In the genomic region with DNA sequence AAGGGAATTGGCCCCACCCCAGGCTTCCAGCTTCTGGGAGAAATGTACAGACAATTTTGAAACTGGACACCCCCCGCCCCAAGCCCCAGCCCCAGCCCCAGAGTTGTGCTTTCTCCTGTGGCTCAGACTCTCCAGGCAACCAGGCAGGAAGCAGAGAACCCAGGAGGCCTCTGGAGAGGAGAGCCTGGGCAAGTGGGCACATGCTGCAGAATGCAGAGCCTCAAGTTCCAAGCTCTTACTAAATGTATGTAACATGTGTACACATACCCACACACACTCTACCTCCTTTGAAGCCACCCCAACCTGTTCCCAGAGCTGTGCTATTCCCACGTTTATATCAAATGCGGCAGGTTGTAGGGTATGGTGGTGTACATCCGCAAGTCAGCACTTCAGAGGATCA, we compare ENCODE assay signal across 15 mouse cellular contexts. TPM values are rescaled to one million over a fixed set of nuclear protein-coding genes. Genes with fewer than 3 reads are reported as not detected.
DNase-seq lines count a peak whose midpoint lies in the region; ATAC-seq and TF ChIP-seq lines count a peak whose summit lies in the region.
"Had no signal": no experiment of that assay in that cellular context is flagged by ENCODE, and none has a peak within 500 bp of the region (broad histone marks: within the 10 kb centered on the region; RNA-seq: fewer than 3 reads in every experiment).

No protein-coding gene starts in this region.

- no peaks in the 10 kb centered on the region for H3K9me3 ChIP-seq in forebrain, embryonic 10.5 days
- no peaks in the 10 kb centered on the region for H3K9me3 ChIP-seq in forebrain, embryonic 14.5 days (replicated peaks; ENCODE audit: control insufficient read depth, low read length)
- H3K9me3 ChIP-seq in lung, embryonic 14.5 days (ENCODE audit: low read depth, low read length): no peaks in the 10 kb centered on the region
- H3K9me3 ChIP-seq: neural tube, embryonic 12.5 days had no signal

- 87% methylated on average over 4 of the region's 4 CpGs for WGBS in forebrain, embryonic 10.5 days
- WGBS in forebrain, embryonic 14.5 days: 87% methylated on average over 4 of the region's 4 CpGs
- WGBS in lung, embryonic 14.5 days: 50% methylated on average over 4 of the region's 4 CpGs
- 63% methylated on average over 4 of the region's 4 CpGs for WGBS in lung, adult 2 months

- peaks cover 31% of the 10 kb centered on the region for H3K4me1 ChIP-seq in forebrain, embryonic 10.5 days
- H3K4me1 ChIP-seq in forebrain, embryonic 14.5 days (ENCODE audit: control insufficient read depth, insufficient read depth, low read length): peaks cover 3% of the 10 kb centered on the region
- H3K4me1 ChIP-seq in lung, embryonic 14.5 days (ENCODE audit: insufficient read depth): peaks cover 12% of the 10 kb centered on the region
- peaks cover 3% of the 10 kb centered on the region; the same call in 1 of the 2 replicates for H3K4me1 ChIP-seq in lung, adult 2 months (ENCODE audit: control insufficient read depth, insufficient read depth, low read length)

- H3K27ac ChIP-seq in forebrain, embryonic 10.5 days: 0 out of 2 replicates have a peak overlapping the region, but pooled peaks have one; percentile 53
- H3K27ac ChIP-seq in forebrain, embryonic 14.5 days (ENCODE audit: low read depth, low read length): no peak overlapping the region
- H3K27ac ChIP-seq in lung, embryonic 14.5 days (ENCODE audit: low read depth): peak overlapping the region; percentile 86
- H3K27ac ChIP-seq: neural tube, embryonic 12.5 days had no signal

- no peak for TF ChIP-seq CTCF in lung, embryonic 14.5 days (IDR thresholded peaks at IDR 0.05; ENCODE audit: low read depth)
- no peak for TF ChIP-seq CTCF in lung, adult 2 months (IDR thresholded peaks at IDR 0.05; ENCODE audit: insufficient read depth, low read length)

- no peaks in the 10 kb centered on the region for H3K36me3 ChIP-seq in forebrain, embryonic 10.5 days (replicated peaks)
- H3K36me3 ChIP-seq in forebrain, embryonic 14.5 days (ENCODE audit: control insufficient read depth, insufficient read depth, low read length): no peaks in the 10 kb centered on the region
- H3K36me3 ChIP-seq in lung, embryonic 14.5 days (ENCODE audit: insufficient read depth): no peaks in the 10 kb centered on the region
- no peaks in the 10 kb centered on the region for H3K36me3 ChIP-seq in myocyte (ENCODE audit: control insufficient read depth, insufficient read depth)
- H3K36me3 ChIP-seq: neural tube, embryonic 12.5 days had no signal

- H3K9ac ChIP-seq in forebrain, embryonic 14.5 days (ENCODE audit: low read length): no peak overlapping the region
- no peak overlapping the region for H3K9ac ChIP-seq in lung, embryonic 14.5 days
- H3K9ac ChIP-seq: neural tube, embryonic 12.5 days had no signal

- H3K27me3 ChIP-seq in forebrain, embryonic 10.5 days (ENCODE audit: poor library complexity, severe bottlenecking): no peaks in the 10 kb centered on the region
- no peaks in the 10 kb centered on the region for H3K27me3 ChIP-seq in forebrain, embryonic 14.5 days (replicated peaks; ENCODE audit: control insufficient read depth, insufficient read depth, low read length)
- H3K27me3 ChIP-seq in lung, embryonic 14.5 days (ENCODE audit: insufficient read depth, low read length): no peaks in the 10 kb centered on the region
- H3K27me3 ChIP-seq in myocyte (ENCODE audit: control insufficient read depth, insufficient read depth, insufficient read length): no peaks in the 10 kb centered on the region
- H3K27me3 ChIP-seq: neural tube, embryonic 12.5 days had no signal

- no peaks in the 10 kb centered on the region for H3K79me2 ChIP-seq in myocyte (ENCODE audit: control insufficient read depth, insufficient read depth)

- no peak overlapping the region for H3K4me3 ChIP-seq in forebrain, embryonic 10.5 days
- H3K4me3 ChIP-seq in forebrain, embryonic 14.5 days (ENCODE audit: low read depth, low read length): no peak overlapping the region
- H3K4me3 ChIP-seq in lung, embryonic 14.5 days (ENCODE audit: low read depth, low read length): no peak overlapping the region
- H3K4me3 ChIP-seq in lung, adult 2 months (replicated peaks; ENCODE audit: extremely low read depth, low read depth, low read length): no peak overlapping the region
- H3K4me3 ChIP-seq in myocyte: no peak overlapping the region
- H3K4me3 ChIP-seq: neural tube, embryonic 12.5 days had no signal

- H3ac ChIP-seq in myocyte (ENCODE audit: control insufficient read depth, insufficient read length): no peak overlapping the region

- no peak for ATAC-seq in forebrain, embryonic 14.5 days
- peak; percentile 47 for ATAC-seq in lung, embryonic 14.5 days (ENCODE audit: insufficient read depth)
- ATAC-seq: activated CD4-positive, CD25-positive, alpha-beta regulatory T cell, adult 4 months had no signal

- no peak for DNase-seq in forebrain, embryonic 10.5 days (ENCODE audit: extremely low spot score, low spot score)
- no peak for DNase-seq in forebrain, embryonic 14.5 days (ENCODE audit: low spot score)
- DNase-seq in lung, embryonic 14.5 days: peak; percentile 41
- no peak for DNase-seq in lung, adult 2 months
- peak; percentile 29 for DNase-seq in forelimb bud, embryonic 11.5 days (ENCODE audit: low read depth, low spot score)
- no peak for DNase-seq in ovary, postnatal 10 days (ENCODE audit: low spot score)
- no peak for DNase-seq in Muller cell, postnatal 12 days (ENCODE audit: inconsistent ontology term)
- DNase-seq: embryo, embryonic 11 days; heart, postnatal 10 days; liver; right cerebral cortex, postnatal 25 days; thymus, adult 18-20 months had no signal

- H3K4me2 ChIP-seq in forebrain, embryonic 14.5 days (ENCODE audit: low read length): no peak overlapping the region
- no peak overlapping the region for H3K4me2 ChIP-seq in lung, embryonic 14.5 days
- H3K4me2 ChIP-seq in myocyte (ENCODE audit: low read depth): peak overlapping the region; percentile 63
- H3K4me2 ChIP-seq: neural tube, embryonic 12.5 days had no signal

- no peak for TF ChIP-seq POLR2A in lung, adult 2 months (IDR thresholded peaks at IDR 0.05; ENCODE audit: borderline replicate concordance, extremely low read depth, low read depth, low read length)
- no peak for TF ChIP-seq POLR2A in myocyte (IDR thresholded peaks at IDR 0.05; ENCODE audit: insufficient read length, low read depth)

TF ChIP-seq in myocyte, 11 proteins besides CTCF, POLR2A, EP300 and RAD21:
- no peak for TF ChIP-seq MYOD1 (IDR thresholded peaks at IDR 0.05; ENCODE audit: control insufficient read depth in 1 of 3, insufficient read length in 2 of 3, low read depth in 2 of 3)
- TF ChIP-seq TCF12 (IDR thresholded peaks at IDR 0.05; ENCODE audit: insufficient read depth, poor library complexity, severe bottlenecking): no peak
- no peak for TF ChIP-seq USF1 (IDR thresholded peaks at IDR 0.05; ENCODE audit: low read depth)
- TF ChIP-seq MYOG (IDR thresholded peaks at IDR 0.05; ENCODE audit: control insufficient read depth in 1 of 3, insufficient read depth in 1 of 3, insufficient read length in 2 of 3, low read depth in 2 of 3): no peak
- TF ChIP-seq MAX (IDR thresholded peaks at IDR 0.05; ENCODE audit: low read depth): no peak
- no peak for TF ChIP-seq POLR2AphosphoS2 (IDR thresholded peaks at IDR 0.05; ENCODE audit: insufficient read length, low read depth)
- no peak for TF ChIP-seq TCF3 (IDR thresholded peaks at IDR 0.05; ENCODE audit: insufficient read length, low read depth)
- TF ChIP-seq CEBPB (IDR thresholded peaks at IDR 0.05; ENCODE audit: insufficient read depth, poor library complexity, severe bottlenecking): no peak
- no peak for TF ChIP-seq SRF (IDR thresholded peaks at IDR 0.05; ENCODE audit: control insufficient read depth, insufficient read length, low read depth)
- no peak for TF ChIP-seq REST (IDR thresholded peaks at IDR 0.05; ENCODE audit: insufficient read depth, insufficient read length)
- no peak for TF ChIP-seq E2F4 (IDR thresholded peaks at IDR 0.05; ENCODE audit: insufficient read depth)
TF ChIP-seq in myocyte: peak in this region for 0.

RNA-seq across cellular contexts. Expression of a gene that starts 29.5 kb away (rescaled TPM):
- 0.10 TPM in 1 of 2 replicates, not detected in the other for polyA plus RNA-seq in forebrain, embryonic 10.5 days (2016; fragmentation: Nextera tagmentation; extraction: Ambion mirVana)
- 2.7 and 2.9 TPM in 2 replicates for polyA plus RNA-seq in forebrain, embryonic 14.5 days (2014; fragmentation: Nextera tagmentation; extraction: Ambion mirVana)
- 0.67 and 1.2 TPM in 2 replicates for polyA plus RNA-seq in lung, embryonic 14.5 days (2014; fragmentation: Nextera tagmentation; extraction: Ambion mirVana)
- 6.8 and 9.2 TPM in 2 replicates for polyA plus RNA-seq in lung, adult 2 months (2012; rRNA removed)
- 21.8 TPM for polyA plus RNA-seq in myocyte (2012; fragmentation: generic; extraction: Trizol)
- polyA plus RNA-seq: activated CD4-positive, CD25-positive, alpha-beta regulatory T cell, adult 4 months had no signal

RNA-seq across cellular contexts. Expression of a gene that starts 46.0 kb away (rescaled TPM):
- polyA plus RNA-seq in forebrain, embryonic 10.5 days (2016; fragmentation: Nextera tagmentation; extraction: Ambion mirVana): 80.9 and 81.3 TPM in 2 replicates
- polyA plus RNA-seq in forebrain, embryonic 14.5 days (2014; fragmentation: Nextera tagmentation; extraction: Ambion mirVana): 40.7 and 49.4 TPM in 2 replicates
- 82.8 and 83.6 TPM in 2 replicates for polyA plus RNA-seq in lung, embryonic 14.5 days (2014; fragmentation: Nextera tagmentation; extraction: Ambion mirVana)
- 25.9 and 31.0 TPM in 2 replicates for polyA plus RNA-seq in lung, adult 2 months (2012; rRNA removed)
- polyA plus RNA-seq in myocyte (2012; fragmentation: generic; extraction: Trizol): 38.8 TPM

RNA-seq across cellular contexts. Expression of a gene that starts 52.0 kb away (rescaled TPM):
- polyA plus RNA-seq in forebrain, embryonic 10.5 days (2016; fragmentation: Nextera tagmentation; extraction: Ambion mirVana): 2.1 and 2.2 TPM in 2 replicates
- polyA plus RNA-seq in forebrain, embryonic 14.5 days (2014; fragmentation: Nextera tagmentation; extraction: Ambion mirVana): 3.4 and 5.1 TPM in 2 replicates
- polyA plus RNA-seq in lung, embryonic 14.5 days (2014; fragmentation: Nextera tagmentation; extraction: Ambion mirVana): 38.3 and 44.6 TPM in 2 replicates
- polyA plus RNA-seq in lung, adult 2 months (2012; rRNA removed): 763 and 1,000 TPM in 2 replicates
- 212 TPM for polyA plus RNA-seq in myocyte (2012; fragmentation: generic; extraction: Trizol)

Comparison
In these comparisons a context has a peak if more than half of its experiments do, and no peak if none do; other contexts are left out.
1. DNase-seq: peak in lung, embryonic 14.5 days (single experiment) and forelimb bud, embryonic 11.5 days (single experiment); none in forebrain, embryonic 10.5 days (single experiment), forebrain, embryonic 14.5 days (single experiment), lung, adult 2 months (single experiment), ovary, postnatal 10 days (single experiment) and Muller cell, postnatal 12 days (single experiment).